7 mouse cellular contexts compared by ENCODE assay signal in the genomic region with DNA sequence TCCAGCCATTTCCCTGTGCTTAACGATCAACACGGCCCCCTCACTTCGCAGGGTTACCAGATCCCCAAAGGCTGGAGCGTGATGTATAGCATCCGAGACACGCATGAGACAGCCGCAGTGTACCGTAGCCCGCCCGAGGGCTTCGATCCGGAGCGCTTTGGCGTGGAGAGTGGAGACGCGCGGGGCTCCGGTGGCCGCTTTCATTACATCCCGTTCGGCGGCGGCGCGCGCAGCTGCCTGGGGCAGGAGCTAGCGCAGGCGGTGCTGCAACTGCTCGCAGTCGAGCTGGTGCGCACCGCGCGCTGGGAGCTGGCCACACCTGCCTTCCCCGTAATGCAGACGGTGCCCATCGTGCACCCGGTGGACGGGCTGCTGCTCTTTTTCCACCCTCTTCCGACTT. TPM values are rescaled to one million over a fixed set of nuclear protein-coding genes. Genes with fewer than 3 reads are reported as not detected.
DNase-seq lines count a peak whose midpoint lies in the region; ATAC-seq and TF ChIP-seq lines count a peak whose summit lies in the region.

No protein-coding gene starts in this region.

- peak; percentile 55 for ATAC-seq in common myeloid progenitor, adult 5-6 weeks (replicated peaks; ENCODE audit: low read depth, poor library complexity, severe bottlenecking)
- ATAC-seq in granulocyte monocyte progenitor cell, adult 5-6 weeks (replicated peaks; ENCODE audit: poor library complexity, severe bottlenecking) = peak; percentile 51
- no peak for ATAC-seq in liver, postnatal 0 days
- no peak for ATAC-seq in stomach, embryonic 14.5 days (ENCODE audit: insufficient number of reproducible peaks, insufficient read depth, low FRiP score, low read depth)

- H3K36me3 ChIP-seq in liver, postnatal 0 days (replicated peaks; ENCODE audit: insufficient read depth, low read length) = no peaks in the 10 kb centered on the region
- no peaks in the 10 kb centered on the region for H3K36me3 ChIP-seq in stomach, embryonic 14.5 days (ENCODE audit: control insufficient read depth, insufficient read depth, low read length)

- H3K4me2 ChIP-seq in liver, postnatal 0 days (ENCODE audit: low read depth, low read length) = peak overlapping the region; percentile 55
- H3K4me2 ChIP-seq in stomach, embryonic 14.5 days (replicated peaks; ENCODE audit: low read depth, low read length) = peak overlapping the region; percentile 56

- no peak overlapping the region for H3K27ac ChIP-seq in liver, postnatal 0 days (ENCODE audit: low read depth)
- H3K27ac ChIP-seq in stomach, embryonic 14.5 days (ENCODE audit: low read length) = no peak overlapping the region

- H3K4me3 ChIP-seq in liver, postnatal 0 days (ENCODE audit: low read depth, low read length) = peak overlapping the region; percentile 32
- H3K4me3 ChIP-seq in stomach, embryonic 14.5 days (ENCODE audit: low read depth, low read length) = peak overlapping the region; percentile 24

- WGBS in liver, postnatal 0 days (ENCODE audit: insufficient replicate concordance) = 7% methylated on average over 40 of the region's 40 CpGs
- WGBS in stomach, embryonic 14.5 days = 1% methylated on average over 40 of the region's 40 CpGs

- H3K27me3 ChIP-seq in liver, postnatal 0 days (ENCODE audit: insufficient read depth, low read length) = peaks cover 78% of the 10 kb centered on the region
- H3K27me3 ChIP-seq in stomach, embryonic 14.5 days (ENCODE audit: control insufficient read depth, insufficient read depth, low read length) = peaks cover 97% of the 10 kb centered on the region

- no peak overlapping the region for H3K9ac ChIP-seq in liver, postnatal 0 days (replicated peaks)
- H3K9ac ChIP-seq in stomach, embryonic 14.5 days (replicated peaks; ENCODE audit: low read depth, low read length) = no peak overlapping the region

- intact Hi-C loops in left cerebral cortex, postnatal 36 days (cut with DNase I) = no loop called here
- intact Hi-C loops in left cerebral cortex, postnatal 10 days (cut with DNase I) = no loop called here

- no peak for TF ChIP-seq EP300 in liver, postnatal 0 days (IDR thresholded peaks at IDR 0.05; ENCODE audit: low read depth)

- no peaks in the 10 kb centered on the region for H3K9me3 ChIP-seq in liver, postnatal 0 days (ENCODE audit: low read length)
- no peaks in the 10 kb centered on the region for H3K9me3 ChIP-seq in stomach, embryonic 14.5 days (ENCODE audit: control insufficient read depth, low read depth, low read length)

- no peak for TF ChIP-seq CTCF in liver, postnatal 0 days (IDR thresholded peaks at IDR 0.05; ENCODE audit: low read depth)

- H3K4me1 ChIP-seq in liver, postnatal 0 days (ENCODE audit: insufficient read depth) = peaks cover 18% of the 10 kb centered on the region
- peaks cover 16% of the 10 kb centered on the region for H3K4me1 ChIP-seq in stomach, embryonic 14.5 days (ENCODE audit: control insufficient read depth, insufficient read depth, low read length)

- DNase-seq in left cerebral cortex, postnatal 36 days (ENCODE audit: low spot score in 2 of 2) = peak; percentile 41 to 42
- no peak for DNase-seq in left cerebral cortex, postnatal 10 days (ENCODE audit: extremely low spot score in 1 of 2, low spot score in 2 of 2)
- peak; percentile 47 for DNase-seq in liver, postnatal 0 days
- DNase-seq in ovary, adult 18-20 months (ENCODE audit: low spot score) = no peak

RNA-seq across cellular contexts. Expression of gene Cyp26a1, which starts 4.7 kb away (rescaled TPM):
- not detected for total RNA-seq in left cerebral cortex, postnatal 36 days (2021)
- under 1 TPM in 1 of 2 experiments, not detected in 1; 0.34 TPM for total RNA-seq in left cerebral cortex, postnatal 10 days (2021)
- not detected in 2 replicates for total RNA-seq in common myeloid progenitor, adult 5-6 weeks (2017)
- total RNA-seq in granulocyte monocyte progenitor cell, adult 5-6 weeks (2014; fragmentation: Nextera tagmentation) = not detected in 2 replicates
- 0.13 TPM in 1 of 2 replicates, not detected in the other for total RNA-seq in granulocyte monocyte progenitor cell, adult 5-6 weeks (2017)
- polyA plus RNA-seq in liver, postnatal 0 days (2015; fragmentation: Nextera tagmentation; extraction: Ambion mirVana) = 0.21 and 0.25 TPM in 2 replicates
- 9.9 and 12.9 TPM in 2 replicates for polyA plus RNA-seq in stomach, embryonic 14.5 days (2014; fragmentation: Nextera tagmentation; extraction: Ambion mirVana)

RNA-seq across cellular contexts. Expression of gene Cyp26c1, which starts 7.5 kb away (rescaled TPM):
- total RNA-seq in left cerebral cortex, postnatal 36 days (2021) = not detected
- total RNA-seq in left cerebral cortex, postnatal 10 days (2021) = under 1 TPM in 1 of 2 experiments, not detected in 1; 0.20 TPM
- 0.44 TPM in 1 of 2 replicates, not detected in the other for total RNA-seq in common myeloid progenitor, adult 5-6 weeks (2017)
- not detected in 2 replicates for total RNA-seq in granulocyte monocyte progenitor cell, adult 5-6 weeks (2014; fragmentation: Nextera tagmentation)
- not detected in 2 replicates for total RNA-seq in granulocyte monocyte progenitor cell, adult 5-6 weeks (2017)
- polyA plus RNA-seq in liver, postnatal 0 days (2015; fragmentation: Nextera tagmentation; extraction: Ambion mirVana) = not detected in 2 replicates
- polyA plus RNA-seq in stomach, embryonic 14.5 days (2014; fragmentation: Nextera tagmentation; extraction: Ambion mirVana) = 0.14 TPM in 1 of 2 replicates, not detected in the other

Comparison
In these comparisons a context has a peak if more than half of its experiments do, and no peak if none do; other contexts are left out.
1. DNase-seq: peak in left cerebral cortex, postnatal 36 days (2 of 2) and liver, postnatal 0 days (single experiment); none in left cerebral cortex, postnatal 10 days (0 of 2) and ovary, adult 18-20 months (single experiment).
2. ATAC-seq: peak in common myeloid progenitor, adult 5-6 weeks (single experiment) and granulocyte monocyte progenitor cell, adult 5-6 weeks (single experiment); none in liver, postnatal 0 days (single experiment) and stomach, embryonic 14.5 days (single experiment).